Mouse (Mus musculus) embryonic facial prominence, embryonic 15.5 days (tissue): ENCODE data around the gene Dcp1a. TPM values are rescaled to one million over a fixed set of nuclear protein-coding genes. Genes with fewer than 3 reads are reported as not detected.
A peak's percentile ranks its signal among the peaks of the same experiment; 100 is the strongest.
"Not testable (repeated sequence)": the region's sequence is repeated elsewhere in the genome, so short reads cannot be mapped to it uniquely, and the experiment has no call there.

Experiments
- ATAC-seq: fragments of 200-750 bp; cut with Nextera tagmentation; 2 replicates; pipeline ENCODE4 v1.8.0; 2017; ENCODE audit warnings: low read depth, moderate TSS enrichment; ENCODE audit not compliant: insufficient number of reproducible peaks, low FRiP score, low TSS enrichment
- H3K27ac ChIP-seq: fragments of 300-500 bp; sonication (generic); replicated peaks from 2 replicates; pipeline ENCODE4 v1.5.1; 2015; ENCODE audit warnings: mild to moderate bottlenecking, inconsistent platforms
- H3K27me3 ChIP-seq: fragments of 300-500 bp; sonication (generic); 2 replicates; pipeline ENCODE4 v1.6.1; 2015; ENCODE audit warnings: inconsistent platforms
- H3K36me3 ChIP-seq: fragments of 300-500 bp; sonication (generic); 2 replicates; pipeline ENCODE4 v1.6.1; 2015; ENCODE audit warnings: mild to moderate bottlenecking, inconsistent platforms
- H3K4me1 ChIP-seq: fragments of 300-500 bp; sonication (generic); 2 replicates; pipeline ENCODE4 v1.6.1; 2015; ENCODE audit warnings: inconsistent platforms
- H3K4me2 ChIP-seq: fragments of 300-500 bp; sonication (generic); replicated peaks from 2 replicates; pipeline ENCODE4 v1.6.1; 2015; ENCODE audit warnings: mild to moderate bottlenecking, inconsistent platforms
- H3K4me3 ChIP-seq: fragments of 300-500 bp; sonication (generic); replicated peaks from 2 replicates; pipeline ENCODE4 v1.5.1; 2015; ENCODE audit warnings: mild to moderate bottlenecking, inconsistent platforms
- H3K9ac ChIP-seq: fragments of 300-500 bp; sonication (generic); 2 replicates; pipeline ENCODE4 v1.6.1; 2015; ENCODE audit warnings: inconsistent platforms
- H3K9me3 ChIP-seq: fragments of 300-500 bp; sonication (generic); replicated peaks from 2 replicates; pipeline ENCODE4 v1.6.1; 2016; ENCODE audit warnings: inconsistent platforms
- WGBS: fragments of 180-500 bp; shearing (Covaris S2); methylation state at CpG from one replicate; pipeline ENCODE4 v1.1.7; 2015; 5-methylcytosine and 5-hydroxymethylcytosine counted together
- polyA plus RNA-seq: library from polyadenylated mRNA; unstranded; fragments of >200 nt; fragmentation: Nextera tagmentation; extraction: Ambion mirVana; gene quantifications from 2 replicates; pipeline ENCODE4 v1.2.1, GENCODE M21; 2015

Dcp1a gene
- polyA plus RNA-seq, 1 experiment from 2014 or later, result 25.7 TPM

DNA sequence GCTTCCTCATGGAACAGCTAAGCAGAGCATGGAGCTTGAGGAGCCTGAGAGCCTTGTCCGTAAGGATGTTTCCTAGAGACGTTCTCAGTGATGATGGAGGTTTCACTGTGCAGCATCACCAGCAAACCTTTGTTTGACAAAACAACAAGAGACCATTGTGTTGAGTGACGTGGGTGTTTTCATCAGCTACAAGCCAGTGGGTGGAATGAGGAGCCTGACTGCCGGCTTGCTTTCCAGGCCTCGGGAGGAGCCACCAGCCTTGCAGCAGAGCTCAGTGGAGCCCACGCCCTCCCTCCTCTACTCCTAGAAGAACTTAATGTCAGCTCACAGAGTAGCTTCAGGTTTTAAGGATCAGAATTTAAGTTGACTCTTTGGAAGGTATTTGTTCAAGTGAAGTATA lies 44.0 kb downstream of the Dcp1a start:
- WGBS, result 66% methylated on average over 6 of the region's 6 CpGs
- Histone ChIP-seq H3K4me1 (no peaks in the 10 kb centered on the region), H3K9me3 (no peaks in the 10 kb centered on the region), H3K4me3 (no peak overlapping the region), H3K9ac (no peak overlapping the region), H3K36me3 (peaks cover 93% of the 10 kb centered on the region), H3K27me3 (no peaks in the 10 kb centered on the region), H3K4me2 (no peak overlapping the region), H3K27ac (no peak overlapping the region)
- no peak for ATAC-seq

DNA sequence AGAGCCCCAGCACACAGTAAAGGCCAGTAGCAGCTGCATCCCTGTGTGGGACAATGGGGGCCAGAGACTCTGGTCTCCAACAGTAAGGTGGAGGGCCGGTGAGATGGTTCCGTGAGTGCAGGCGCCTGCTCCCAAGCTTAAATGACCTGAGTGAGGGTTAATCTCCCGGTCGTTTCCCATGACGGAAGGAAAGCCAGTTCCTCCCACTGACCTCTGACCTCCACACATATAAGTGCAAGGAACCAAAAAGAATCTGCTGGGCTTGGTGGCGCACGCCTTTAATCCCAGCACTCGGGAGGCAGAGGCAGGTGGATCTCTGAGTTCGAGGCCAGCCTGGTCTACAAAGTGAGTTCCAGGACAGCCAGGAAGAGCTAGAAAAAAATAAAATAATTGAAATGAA lies 49.1 kb downstream of the Dcp1a start:
- ATAC-seq, result no peak
- H3K27ac ChIP-seq, result no peak overlapping the region
- no peak overlapping the region for H3K4me2 ChIP-seq
- H3K9me3 ChIP-seq, result no peaks in the 10 kb centered on the region
- H3K27me3 ChIP-seq, result no peaks in the 10 kb centered on the region
- peaks cover 45% of the 10 kb centered on the region for H3K36me3 ChIP-seq
- H3K4me1 ChIP-seq, result no peaks in the 10 kb centered on the region
- WGBS, result 88% methylated on average over 10 of the region's 10 CpGs
- H3K4me3 ChIP-seq, result no peak overlapping the region
- H3K9ac ChIP-seq, result no peak overlapping the region

DNA sequence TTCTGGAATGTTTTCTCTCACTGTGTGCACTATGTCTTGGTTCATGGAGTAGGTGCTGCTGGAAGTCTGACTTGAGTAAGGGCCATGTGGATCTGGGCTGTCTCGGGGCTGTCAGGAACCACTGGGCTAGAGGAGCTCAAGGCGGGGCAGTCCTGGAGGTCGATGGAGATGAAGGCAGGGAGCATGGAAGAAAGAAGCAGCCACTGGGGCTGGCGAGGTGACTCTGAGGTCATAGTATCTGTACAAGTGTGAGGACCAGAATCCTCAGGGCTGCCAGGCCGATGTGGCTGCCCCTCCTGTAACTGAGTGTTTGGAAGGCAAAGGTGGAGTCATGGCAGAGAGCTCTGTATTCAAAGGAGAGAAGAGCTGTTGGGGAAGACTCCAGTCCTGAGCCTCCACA lies 49.6 kb downstream of the Dcp1a start:
- no peak for ATAC-seq
- H3K9me3 ChIP-seq, result no peaks in the 10 kb centered on the region
- H3K4me3 ChIP-seq, result no peak overlapping the region
- H3K4me2 ChIP-seq, result no peak overlapping the region
- peaks cover 40% of the 10 kb centered on the region for H3K36me3 ChIP-seq
- no peaks in the 10 kb centered on the region for H3K4me1 ChIP-seq
- WGBS, result 89% methylated on average over 5 of the region's 5 CpGs
- no peaks in the 10 kb centered on the region for H3K27me3 ChIP-seq
- H3K27ac ChIP-seq, result no peak overlapping the region
- H3K9ac ChIP-seq, result no peak overlapping the region

DNA sequence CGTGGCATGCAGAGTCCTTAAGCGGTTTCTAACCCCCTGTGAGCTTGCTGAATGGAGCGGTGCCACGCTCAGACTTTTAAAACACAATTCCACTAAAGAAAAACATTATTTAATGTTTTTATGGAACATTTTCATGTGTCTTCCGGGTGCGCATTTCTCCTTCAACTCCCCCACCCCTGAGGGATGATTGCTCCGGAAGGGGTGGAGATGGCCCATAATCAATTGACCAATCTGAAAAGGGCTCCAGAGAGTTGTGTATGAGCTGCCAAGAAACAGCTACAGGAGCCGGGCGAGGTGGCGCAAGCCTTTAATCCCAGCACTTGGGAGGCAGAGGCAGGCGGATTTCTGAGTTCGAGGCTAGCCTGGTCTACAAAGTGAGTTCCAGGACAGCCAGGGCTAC lies 50.1 kb downstream of the Dcp1a start:
- no peak for ATAC-seq
- WGBS, result 93% methylated on average over 12 of the region's 12 CpGs
- H3K27ac ChIP-seq, result no peak overlapping the region
- H3K36me3 ChIP-seq, result peaks cover 36% of the 10 kb centered on the region
- H3K4me2 ChIP-seq, result no peak overlapping the region
- H3K9ac ChIP-seq, result no peak overlapping the region
- no peak overlapping the region for H3K4me3 ChIP-seq
- no peaks in the 10 kb centered on the region for H3K4me1 ChIP-seq
- no peaks in the 10 kb centered on the region for H3K9me3 ChIP-seq
- H3K27me3 ChIP-seq, result no peaks in the 10 kb centered on the region

DNA sequence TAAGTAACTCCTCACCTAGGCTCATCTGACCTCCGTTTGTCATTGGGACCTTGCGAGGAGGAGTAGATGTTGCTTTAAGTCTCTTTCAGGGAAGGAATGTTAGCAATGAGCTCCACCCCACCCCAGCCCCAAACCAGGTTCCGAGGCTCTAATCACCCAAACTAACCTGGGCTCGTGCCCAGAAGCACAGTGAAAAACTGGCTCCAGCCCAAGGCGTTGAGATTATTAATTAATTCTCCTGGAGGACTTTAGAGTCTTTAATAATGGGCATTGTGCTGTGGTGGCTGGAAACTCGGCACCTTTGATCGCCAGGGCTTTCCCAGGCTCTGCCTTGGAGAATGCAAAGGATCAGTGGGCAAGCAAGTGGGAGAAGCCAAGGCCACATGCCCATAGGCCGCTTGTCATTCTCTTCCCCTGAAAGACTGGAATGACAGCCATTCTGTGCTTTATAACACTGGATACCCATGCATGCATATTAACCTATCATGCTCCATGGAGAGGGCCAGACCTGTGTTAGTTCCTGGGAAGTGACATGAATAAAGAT lies 51.5 kb downstream of the Dcp1a start:
- H3K27ac ChIP-seq, result no peak overlapping the region

DNA sequence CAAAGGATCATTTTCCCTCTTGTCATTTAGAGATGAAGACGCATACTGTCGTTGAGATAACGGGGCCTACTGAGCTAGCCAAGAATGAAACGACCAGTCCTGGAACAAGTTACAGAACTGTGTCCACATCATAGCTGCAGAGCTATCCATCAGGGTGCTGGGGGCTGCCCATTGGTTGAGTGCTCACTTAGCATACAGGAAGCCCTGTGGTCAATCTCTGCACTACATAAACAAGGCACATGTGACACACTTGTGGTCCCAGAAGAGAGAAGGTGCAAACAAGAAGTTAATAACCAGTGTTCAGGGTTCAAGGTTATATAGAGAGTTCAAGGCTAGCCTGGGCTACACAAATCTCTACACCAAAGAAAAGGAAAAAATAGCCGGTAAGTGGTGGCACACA lies 52.1 kb downstream of the Dcp1a start:
- no peak overlapping the region for H3K4me2 ChIP-seq
- ATAC-seq, result no peak
- H3K27me3 ChIP-seq, result no peaks in the 10 kb centered on the region
- no peak overlapping the region for H3K27ac ChIP-seq
- H3K4me1 ChIP-seq, result no peaks in the 10 kb centered on the region
- peaks cover 16% of the 10 kb centered on the region for H3K36me3 ChIP-seq
- 80% methylated on average over 5 of the region's 5 CpGs for WGBS
- no peak overlapping the region for H3K4me3 ChIP-seq
- H3K9me3 ChIP-seq, result no peaks in the 10 kb centered on the region
- H3K9ac ChIP-seq, result no peak overlapping the region

More for the DNA sequence above, 51.5 kb downstream of the Dcp1a start:
- no peak overlapping the region for H3K9ac ChIP-seq
- H3K36me3 ChIP-seq, result peaks cover 22% of the 10 kb centered on the region
- no peak for ATAC-seq
- H3K4me1 ChIP-seq, result no peaks in the 10 kb centered on the region
- H3K4me2 ChIP-seq, result no peak overlapping the region
- no peaks in the 10 kb centered on the region for H3K9me3 ChIP-seq
- 60% methylated on average over 8 of the region's 8 CpGs for WGBS
- no peaks in the 10 kb centered on the region for H3K27me3 ChIP-seq
- no peak overlapping the region for H3K4me3 ChIP-seq

DNA sequence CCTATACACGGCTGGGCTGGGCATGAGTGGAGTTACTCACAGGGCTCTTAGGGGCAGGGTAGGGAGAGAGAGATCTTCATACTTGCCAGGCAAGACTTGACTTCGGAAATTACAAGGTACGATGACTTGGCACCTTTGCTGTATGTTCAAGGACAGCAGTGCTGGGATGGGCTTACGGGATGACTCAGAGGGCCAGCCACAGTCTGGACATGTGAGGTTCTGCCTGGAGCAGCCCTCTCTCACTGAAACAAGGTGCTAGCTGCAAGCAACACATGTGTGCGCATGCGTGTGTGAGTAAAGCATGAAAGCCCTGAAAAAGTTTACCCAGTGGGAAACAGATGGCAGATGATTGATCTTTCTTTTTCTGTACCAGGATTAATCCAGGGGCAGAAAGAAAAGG lies 52.6 kb downstream of the Dcp1a start:
- no peak for ATAC-seq
- Histone ChIP-seq H3K36me3 (peaks cover 13% of the 10 kb centered on the region), H3K4me3 (no peak overlapping the region), H3K27ac (no peak overlapping the region), H3K9me3 (no peaks in the 10 kb centered on the region), H3K9ac (no peak overlapping the region), H3K27me3 (no peaks in the 10 kb centered on the region), H3K4me2 (no peak overlapping the region), H3K4me1 (no peaks in the 10 kb centered on the region)
- 84% methylated on average over 6 of the region's 6 CpGs for WGBS

DNA sequence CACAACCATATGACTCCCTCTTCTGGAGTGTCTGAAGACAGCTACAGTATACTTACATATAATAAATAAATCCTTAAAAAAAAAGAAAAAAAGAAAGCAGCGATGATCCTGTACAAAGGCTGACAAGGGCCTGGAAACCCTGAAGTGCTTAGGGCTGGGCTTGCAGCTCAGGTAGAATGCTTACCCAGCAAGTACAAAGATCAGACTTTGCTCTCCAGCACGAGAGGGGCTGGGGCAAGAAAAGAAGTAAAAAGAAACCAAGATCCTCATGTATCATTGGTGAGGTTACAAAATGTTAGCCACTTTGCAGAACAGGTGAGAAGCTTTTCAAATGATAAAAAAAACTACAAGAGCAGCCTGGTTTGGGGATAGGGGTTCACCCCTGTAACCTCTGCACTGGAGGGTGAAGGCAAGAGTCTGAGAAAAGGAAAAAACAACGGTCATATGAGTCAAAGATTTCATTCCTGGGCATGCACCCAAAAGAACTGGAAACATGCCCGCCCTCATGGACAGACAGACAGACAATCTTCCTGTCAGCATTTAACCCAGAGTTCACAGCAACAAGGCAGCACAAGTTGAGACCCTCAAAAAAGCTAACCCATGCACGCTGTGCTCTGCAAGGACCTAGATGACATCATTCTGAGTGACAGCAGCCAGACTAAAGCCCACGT lies 54.6 kb downstream of the Dcp1a start:
- WGBS, result 76% methylated on average over 6 of the region's 6 CpGs
- Histone ChIP-seq H3K4me1 (no peaks in the 10 kb centered on the region), H3K9me3 (no peaks in the 10 kb centered on the region), H3K4me3 (no peak overlapping the region), H3K27me3 (no peaks in the 10 kb centered on the region), H3K27ac (no peak overlapping the region), H3K9ac (no peak overlapping the region), H3K36me3 (no peaks in the 10 kb centered on the region; the same call in 1 of the 2 replicates), H3K4me2 (no peak overlapping the region)
- no peak for ATAC-seq

DNA sequence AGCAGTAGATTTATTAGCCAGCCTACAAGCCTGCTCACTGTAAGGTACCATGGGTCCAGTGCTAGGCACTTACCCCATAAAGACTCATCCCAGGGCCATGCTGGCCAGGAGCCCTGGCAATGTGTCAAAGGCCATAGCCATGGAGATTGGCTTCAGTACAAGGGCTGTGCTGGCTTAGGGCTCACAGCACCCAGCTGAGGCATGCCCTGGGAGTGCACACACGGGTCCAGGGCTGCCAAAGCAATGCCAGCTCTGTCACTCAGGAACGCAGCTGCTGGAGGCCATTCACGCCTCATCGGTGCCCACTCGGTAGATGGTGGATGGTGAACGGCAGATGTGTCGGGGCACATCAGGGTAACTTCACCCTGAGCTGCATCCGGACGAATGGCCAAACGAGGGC lies 62.2 kb downstream of the Dcp1a start:
- 53% methylated on average over 10 of the region's 10 CpGs for WGBS

DNA sequence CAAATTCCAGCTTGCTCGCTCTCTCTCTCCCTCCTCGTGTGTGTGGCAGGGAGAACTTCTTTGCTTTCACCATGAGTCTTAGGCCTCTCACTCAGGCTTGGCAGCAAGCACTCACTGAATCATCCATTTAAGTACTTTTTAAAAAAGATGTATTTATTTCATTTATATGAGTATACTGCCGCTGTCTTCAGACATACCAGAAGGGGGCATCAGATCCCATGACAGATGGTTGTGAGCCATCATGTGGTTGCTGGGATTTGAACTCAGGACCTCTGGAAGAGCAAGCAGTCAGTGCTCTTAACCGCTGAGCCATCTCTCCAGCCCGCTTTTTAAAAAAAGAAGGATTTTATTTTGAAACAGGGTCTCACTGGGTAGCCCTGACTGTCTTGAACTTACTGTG lies 64.0 kb downstream of the Dcp1a start:
- not testable (repeated sequence) for H3K4me2 ChIP-seq
- 70% methylated on average over 5 of the region's 5 CpGs for WGBS

More for the DNA sequence above, 62.2 kb downstream of the Dcp1a start:
- no peak for ATAC-seq
- H3K27ac ChIP-seq, result no peak overlapping the region
- H3K4me3 ChIP-seq, result no peak overlapping the region
- H3K4me2 ChIP-seq, result no peak overlapping the region
- no peaks in the 10 kb centered on the region for H3K9me3 ChIP-seq
- 0 out of 2 replicates have a peak, but pooled peaks cover 5% of the 10 kb centered on the region for H3K4me1 ChIP-seq
- H3K27me3 ChIP-seq, result no peaks in the 10 kb centered on the region
- no peaks in the 10 kb centered on the region for H3K36me3 ChIP-seq
- no peak overlapping the region for H3K9ac ChIP-seq

DNA sequence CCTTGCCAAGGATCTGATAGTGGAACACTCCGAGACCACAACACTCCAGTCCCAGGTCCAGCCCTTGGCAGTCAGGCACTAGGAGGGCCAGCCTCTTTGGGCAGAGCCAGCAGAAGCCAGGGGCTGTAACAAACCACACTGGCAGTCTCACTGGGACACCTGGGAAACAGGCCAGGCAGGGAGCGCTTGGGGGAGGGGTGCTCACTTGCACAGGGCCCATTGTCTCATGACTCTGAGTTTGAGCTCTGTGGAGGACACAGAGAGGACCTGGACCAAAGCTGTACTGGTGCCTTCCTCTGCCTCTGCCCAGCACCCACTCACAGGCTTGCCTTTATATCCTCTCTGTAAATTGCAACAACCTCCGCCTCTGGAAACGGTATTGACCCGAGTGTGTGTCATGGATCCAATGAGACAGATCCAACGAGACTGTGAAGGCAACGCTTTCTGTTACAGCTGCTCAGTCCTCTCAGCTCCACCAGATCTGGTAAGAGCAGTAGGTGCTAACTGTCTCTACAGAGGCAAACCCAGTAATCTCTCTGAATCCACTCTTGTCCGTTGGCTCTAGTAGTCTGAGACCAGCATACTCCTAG lies 68.9 kb downstream of the Dcp1a start, which contains the start of gene Tkt:
Gene Tkt (plus strand): TSS at position 229 of the 590 bp plus-strand sequence.
- Histone ChIP-seq H3K36me3 (no peaks in the 10 kb centered on the region), H3K4me1 (peaks cover 32% of the 10 kb centered on the region), H3K4me3 (peak within 1 kb of the TSS; percentile 84), H3K4me2 (peak within 1 kb of the TSS; percentile 88), H3K27ac (peak within 1 kb of the TSS; percentile 95), H3K9ac (peak within 1 kb of the TSS; percentile 93), H3K9me3 (no peaks in the 10 kb centered on the region), H3K27me3 (no peaks in the 10 kb centered on the region)
- ATAC-seq, result 0 out of 2 replicates have a peak, but pooled peaks have one; percentile 11
- 21% methylated on average over 8 of the region's 8 CpGs for WGBS

More for the DNA sequence above, 64.0 kb downstream of the Dcp1a start:
- not testable (repeated sequence) for H3K4me3 ChIP-seq, H3K9ac ChIP-seq, H3K4me1 ChIP-seq, H3K36me3 ChIP-seq, H3K9me3 ChIP-seq, H3K27me3 ChIP-seq, ATAC-seq, H3K27ac ChIP-seq
